Mouse (Mus musculus) kidney, adult 2 months (tissue): ENCODE results near the gene Ly9.

Source experiments
- CTCF ChIP-seq: fragments of 200-500 bp; conservative IDR thresholded peaks from 2 replicates; pipeline ENCODE4 v1.5.1; 2011; ENCODE audit warnings: low read depth, mild to moderate bottlenecking, control low read depth, low read length, moderate library complexity, mixed read lengths; ENCODE audit not compliant: insufficient read depth, insufficient read length
- POLR2A ChIP-seq: fragments of 200-500 bp; IDR thresholded peaks from one replicate; pipeline ENCODE4 v1.6.1; 2011; ENCODE audit warnings: low read depth, low read length, control low read depth

- TF ChIP-seq POLR2A (no peak), CTCF (no peak)
Observed at GRCm38 (mm10) chr1:171619001-171619400, 11.8 kb upstream of the Ly9 start.
